In the genomic region with DNA sequence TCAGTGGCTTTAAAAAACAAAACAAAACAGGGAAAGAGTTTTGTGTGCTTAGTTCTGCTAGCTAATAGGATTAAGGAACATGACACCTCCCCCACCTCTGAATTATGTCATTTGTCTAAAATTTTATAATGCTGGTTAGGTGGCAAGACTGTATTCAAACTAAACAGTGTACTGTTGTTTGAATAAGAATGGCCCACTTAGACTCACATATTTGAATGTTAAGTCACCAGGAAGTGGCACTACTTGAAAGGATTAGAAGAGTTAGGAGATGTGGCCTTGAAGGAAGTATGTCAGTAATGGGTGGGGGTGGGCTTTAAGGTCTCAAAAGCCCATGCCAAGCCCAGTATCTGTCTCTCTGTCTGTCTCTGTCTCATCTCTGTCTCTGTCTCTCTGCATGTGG, we compare ENCODE assay signal across 17 mouse cellular contexts.
"Had no signal": no experiment of that assay in that cellular context is flagged by ENCODE, and none has a peak within 500 bp of the region (broad histone marks: within the 10 kb centered on the region; RNA-seq: fewer than 3 reads in every experiment).

No protein-coding gene starts in this region.

- ATAC-seq: midbrain, embryonic 15.5 days had no signal

- H3K4me1 ChIP-seq: liver, embryonic 15.5 days; megakaryocyte, embryonic 14.5 days; midbrain, embryonic 15.5 days; neural tube, embryonic 13.5 days; stomach, embryonic 15.5 days had no signal

- H3K9me3 ChIP-seq: limb, embryonic 10.5 days; liver, embryonic 15.5 days; midbrain, embryonic 15.5 days; neural tube, embryonic 13.5 days; stomach, embryonic 15.5 days had no signal

- H3K27ac ChIP-seq: kidney, postnatal 0 days; layer of hippocampus, adult 2 months; limb, embryonic 10.5 days; liver, embryonic 15.5 days; midbrain, embryonic 15.5 days; neural tube, embryonic 13.5 days; stomach, embryonic 15.5 days had no signal

- H3K4me2 ChIP-seq: liver, embryonic 11.5 days; liver, embryonic 15.5 days; midbrain, embryonic 15.5 days; neural tube, embryonic 13.5 days; stomach, embryonic 15.5 days had no signal

- H3K27me3 ChIP-seq: liver, embryonic 15.5 days; megakaryocyte, embryonic 14.5 days; midbrain, embryonic 15.5 days; neural tube, embryonic 13.5 days; stomach, embryonic 15.5 days had no signal

- DNase-seq: kidney, adult 11 months; kidney, adult 9 months; kidney, postnatal 36 days; lung, adult 2 months; lung, postnatal 10 days; right cerebral cortex, postnatal 14 days; thymus, adult 2 months; thymus, postnatal 25 days had no signal

- H3K36me3 ChIP-seq: limb, embryonic 10.5 days; liver, embryonic 15.5 days; midbrain, embryonic 15.5 days; neural tube, embryonic 13.5 days; stomach, embryonic 15.5 days had no signal

- H3K4me3 ChIP-seq: layer of hippocampus, adult 2 months; limb, embryonic 10.5 days; liver, embryonic 15.5 days; megakaryocyte, embryonic 14.5 days; midbrain, embryonic 15.5 days; neural tube, embryonic 13.5 days; stomach, embryonic 15.5 days had no signal

- H3K9ac ChIP-seq: liver, embryonic 15.5 days; midbrain, embryonic 15.5 days; neural tube, embryonic 13.5 days; stomach, embryonic 15.5 days had no signal
